Mouse (Mus musculus): Measurements from ENCODE around the gene Gm572. TPM values are rescaled to one million over a fixed set of nuclear protein-coding genes. Genes with fewer than 3 reads are reported as not detected.

Gene Gm572
- 0.19 TPM in 1 of 2 replicates, not detected in the other for polyA plus RNA-seq (2012; rRNA removed; ENCODE audit: low replicate concordance)

GRCm38 (mm10) chr4:148643291-148644156, at the start of gene Gm572:
TSS of gene Gm572 (plus strand) at chr4:148643317.

GRCm38 (mm10) chr4:148602357-148603120, 40.6 kb upstream of the Gm572 start, which contains the start of gene Masp2:
TSS of gene Masp2 (plus strand) at chr4:148602554.

GRCm38 (mm10) chr4:148626623-148627185, 16.4 kb upstream of the Gm572 start, which contains the start of gene Tardbp:
TSS of gene Tardbp (minus strand) at chr4:148627019.

Other genes with a start within 250 kb of the Gm572 start
- gene Ubiad1, start 198.5 kb upstream of the Gm572 start, polyA plus RNA-seq (2012; rRNA removed; ENCODE audit: low replicate concordance), result 8.1 and 12.5 TPM in 2 replicates
- gene Mtor, start 194.7 kb upstream of the Gm572 start, polyA plus RNA-seq (2012; rRNA removed; ENCODE audit: low replicate concordance), result 6.2 and 10.3 TPM in 2 replicates
- gene Angptl7, start 142.9 kb upstream of the Gm572 start, polyA plus RNA-seq (2012; rRNA removed; ENCODE audit: low replicate concordance), result 0.12 and 0.23 TPM in 2 replicates
- gene Exosc10, start 84.9 kb upstream of the Gm572 start, polyA plus RNA-seq (2012; rRNA removed; ENCODE audit: low replicate concordance), result 8.7 and 14.3 TPM in 2 replicates
- gene Srm, start 51.8 kb upstream of the Gm572 start, polyA plus RNA-seq (2012; rRNA removed; ENCODE audit: low replicate concordance), result 43.9 and 58.2 TPM in 2 replicates
- gene Masp2, start 40.8 kb upstream of the Gm572 start, polyA plus RNA-seq (2012; rRNA removed; ENCODE audit: low replicate concordance), result 0.56 and 0.60 TPM in 2 replicates
- 5.0 and 8.1 TPM in 2 replicates for gene Tardbp, start 16.3 kb upstream of the Gm572 start, polyA plus RNA-seq (2012; rRNA removed; ENCODE audit: low replicate concordance)
- gene Casz1, start 161.1 kb downstream of the Gm572 start, polyA plus RNA-seq (2012; rRNA removed; ENCODE audit: low replicate concordance), result 55.8 and 87.7 TPM in 2 replicates